In the genomic region with DNA sequence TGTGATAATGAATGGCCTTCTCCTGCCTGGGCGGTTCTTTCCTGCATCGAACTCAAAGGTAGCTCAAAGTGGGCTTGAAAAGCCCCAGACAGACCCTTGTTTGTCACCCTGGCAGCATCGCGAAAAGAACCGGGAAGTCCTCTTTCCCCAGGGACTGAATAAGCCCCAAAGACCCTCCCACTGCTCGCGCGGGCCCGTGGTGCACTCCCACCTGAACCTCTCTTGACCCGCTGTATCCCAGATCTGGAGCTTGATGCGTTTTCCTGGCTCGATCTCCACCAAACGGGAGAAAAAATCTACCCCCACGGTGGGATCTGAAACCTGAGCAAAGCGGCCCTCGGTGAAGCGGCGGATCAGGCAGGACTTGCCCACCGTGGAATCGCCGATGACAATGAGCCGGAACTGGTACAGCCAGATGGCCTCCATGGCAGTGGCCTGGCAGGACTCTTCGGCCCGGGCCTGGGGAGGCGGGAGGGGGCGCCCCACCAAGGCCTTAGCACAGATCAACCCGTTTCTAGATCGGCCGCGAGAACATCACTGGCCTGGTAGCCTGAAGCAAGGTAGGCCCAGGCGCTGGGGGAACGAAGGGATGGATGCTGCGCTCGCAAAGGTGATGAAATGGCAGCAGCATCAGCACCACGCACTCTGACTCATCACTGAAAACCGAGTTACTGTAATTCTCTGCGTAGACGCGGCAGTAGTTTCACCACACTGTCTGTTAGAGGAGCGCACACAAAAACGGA, we compare ENCODE assay signal across 8 mouse cellular contexts. TPM values are rescaled to one million over a fixed set of nuclear protein-coding genes. Genes with fewer than 3 reads are reported as not detected.
DNase-seq lines count a peak whose midpoint lies in the region; ATAC-seq lines count a peak whose summit lies in the region.

A gene (minus strand): TSS at position 650 of the 743 bp plus-strand sequence.

- peak; percentile 1 for DNase-seq in gastrocnemius, adult 18-20 months (ENCODE audit: low spot score)
- DNase-seq in gastrocnemius, postnatal 10 days, result no peak
- peak; percentile 8 for DNase-seq in adrenal gland, postnatal 25 days
- peak; percentile 43 for DNase-seq in embryonic facial prominence, embryonic 14.5 days (ENCODE audit: low spot score)
- DNase-seq in layer of hippocampus, postnatal 25 days (ENCODE audit: extremely low spot score in 1 of 2, low spot score in 1 of 2), result peak; percentile 36 to 51
- peak; percentile 1 for DNase-seq in lung, postnatal 10 days
- DNase-seq in right cerebral cortex, postnatal 25 days, result peak; percentile 59

- H3K4me1 ChIP-seq in embryonic facial prominence, embryonic 14.5 days (ENCODE audit: control insufficient read depth, insufficient read depth, low read length), result no peaks in the 10 kb centered on the region

- H3K4me2 ChIP-seq in embryonic facial prominence, embryonic 14.5 days (ENCODE audit: low read depth, low read length), result peak within 1 kb of the TSS; percentile 54

- ATAC-seq in embryonic facial prominence, embryonic 14.5 days (ENCODE audit: low read depth), result peak; percentile 88
- ATAC-seq in hematopoietic stem cell, adult 5-6 weeks (replicated peaks in 1 of 2; ENCODE audit: insufficient read depth in 1 of 2, low FRiP score in 2 of 2, low TSS enrichment in 1 of 2, low read depth in 1 of 2, poor library complexity in 2 of 2, severe bottlenecking in 2 of 2), result peak; percentile 56 to 75; a peak in 3 of 4 replicates

- H3K9ac ChIP-seq in embryonic facial prominence, embryonic 14.5 days (ENCODE audit: low read depth, low read length), result peak within 1 kb of the TSS; percentile 55

- H3K36me3 ChIP-seq in embryonic facial prominence, embryonic 14.5 days (ENCODE audit: control insufficient read depth, insufficient read depth, low read length), result no peaks in the 10 kb centered on the region

- H3K27me3 ChIP-seq in embryonic facial prominence, embryonic 14.5 days (replicated peaks; ENCODE audit: control insufficient read depth, insufficient read depth, low read length), result no peaks in the 10 kb centered on the region; the same call in 1 of the 2 replicates

- peak within 1 kb of the TSS; percentile 52 for H3K4me3 ChIP-seq in embryonic facial prominence, embryonic 14.5 days (ENCODE audit: low read depth, low read length)

- WGBS in embryonic facial prominence, embryonic 14.5 days, result 14% methylated on average over 32 of the region's 41 CpGs

- H3K9me3 ChIP-seq in embryonic facial prominence, embryonic 14.5 days (ENCODE audit: control insufficient read depth, low read length), result no peaks in the 10 kb centered on the region

- H3K27ac ChIP-seq in embryonic facial prominence, embryonic 14.5 days (replicated peaks; ENCODE audit: low read depth, low read length), result no peak within 1 kb of the TSS; the same call in 1 of the 2 replicates

RNA-seq across cellular contexts. Expression of the gene that starts here (rescaled TPM):
- under 1 TPM; 0.07 to 0.21 TPM for total RNA-seq in gastrocnemius, adult 18-20 months (2021)
- under 1 TPM; 0.21 to 0.38 TPM for total RNA-seq in gastrocnemius, postnatal 10 days (2021)
- total RNA-seq in adrenal gland, postnatal 25 days (2021), result 0.95 and 1.3 TPM in 2 replicates
- 2.0 and 2.3 TPM in 2 replicates for polyA plus RNA-seq in embryonic facial prominence, embryonic 14.5 days (2014; fragmentation: Nextera tagmentation; extraction: Ambion mirVana)
- total RNA-seq in hematopoietic stem cell, adult 5-6 weeks (2017), result 0.05 and 0.44 TPM in 2 replicates
- 10 to 100 TPM; 40.9 to 42.9 TPM for total RNA-seq in layer of hippocampus, postnatal 25 days (2021)

Comparison
In these comparisons a context has a peak if more than half of its experiments do, and no peak if none do; other contexts are left out.
1. RNA of the gene that starts here (total RNA-seq): 40.9 to 42.9 TPM in layer of hippocampus, postnatal 25 days; 0.95 to 1.3 TPM in adrenal gland, postnatal 25 days, 0.21 to 0.38 TPM in gastrocnemius, postnatal 10 days, 0.07 to 0.21 TPM in gastrocnemius, adult 18-20 months and 0.05 to 0.44 TPM in hematopoietic stem cell, adult 5-6 weeks; every median in the first group is over 10 times any median in the second.
2. Peak in DNase-seq in gastrocnemius, adult 18-20 months; RNA of the gene not detected or under 1 TPM.
3. Peak in ATAC-seq in hematopoietic stem cell, adult 5-6 weeks; RNA of the gene not detected or under 1 TPM.